Mouse (Mus musculus): ENCODE data around the gene Tead4. TPM values are rescaled to one million over a fixed set of nuclear protein-coding genes. Genes with fewer than 3 reads are reported as not detected.
"Not testable (repeated sequence)": the region's sequence is repeated elsewhere in the genome, so short reads cannot be mapped to it uniquely, and the experiment has no call there.

Gene Tead4
- total RNA-seq, 1 experiment from 2014 or later, result not detected

- ATAC-seq (ENCODE audit: extremely low read depth, insufficient number of reproducible peaks, low FRiP score, poor library complexity, severe bottlenecking), result no peak
Observed at GRCm38 (mm10) chr6:128259252-128259651, 41.4 kb downstream of the Tead4 start.

DNA sequence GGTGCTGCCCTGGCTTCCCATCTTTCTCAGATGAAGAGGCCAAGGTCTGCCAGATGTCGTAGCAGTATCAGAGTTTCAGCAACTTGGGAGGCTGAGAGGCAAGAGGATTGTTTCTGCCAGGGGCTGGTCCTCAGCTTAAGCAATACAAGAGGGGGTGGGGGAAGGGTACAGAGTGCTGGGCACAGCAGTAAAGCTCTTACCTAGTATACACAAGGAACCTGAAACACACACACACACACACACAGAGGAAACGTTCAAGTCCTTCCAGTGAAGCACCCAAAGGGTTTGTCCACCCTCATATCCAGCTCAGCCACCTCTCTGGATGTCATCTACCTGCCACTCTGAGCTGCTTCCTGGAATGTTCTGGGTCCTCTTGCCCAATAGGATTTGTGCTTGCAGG is 44.7 kb downstream of the Tead4 start:
- no peak for ATAC-seq (ENCODE audit: extremely low read depth, insufficient number of reproducible peaks, low FRiP score, poor library complexity, severe bottlenecking)

DNA sequence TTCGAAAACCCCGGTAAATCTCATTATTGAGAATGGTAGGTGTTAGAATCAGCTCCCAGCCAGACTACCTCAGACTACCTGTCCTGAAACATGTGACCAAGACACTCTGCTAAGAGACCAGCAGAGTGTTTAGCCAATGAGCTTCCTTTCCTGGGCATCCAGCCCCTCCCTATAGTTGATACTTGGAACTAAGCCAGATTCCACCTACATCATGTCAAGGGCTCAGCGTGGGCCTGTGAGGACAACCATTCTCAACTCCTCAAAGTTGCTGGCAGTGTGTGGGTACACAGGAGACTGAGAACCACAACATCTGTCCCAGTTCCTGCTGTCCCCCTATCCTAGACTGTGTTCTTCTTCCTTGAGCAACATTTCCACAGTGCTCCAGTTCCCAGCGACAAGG is 45.3 kb downstream of the Tead4 start:
- ATAC-seq (ENCODE audit: extremely low read depth, insufficient number of reproducible peaks, low FRiP score, poor library complexity, severe bottlenecking), result no peak

DNA sequence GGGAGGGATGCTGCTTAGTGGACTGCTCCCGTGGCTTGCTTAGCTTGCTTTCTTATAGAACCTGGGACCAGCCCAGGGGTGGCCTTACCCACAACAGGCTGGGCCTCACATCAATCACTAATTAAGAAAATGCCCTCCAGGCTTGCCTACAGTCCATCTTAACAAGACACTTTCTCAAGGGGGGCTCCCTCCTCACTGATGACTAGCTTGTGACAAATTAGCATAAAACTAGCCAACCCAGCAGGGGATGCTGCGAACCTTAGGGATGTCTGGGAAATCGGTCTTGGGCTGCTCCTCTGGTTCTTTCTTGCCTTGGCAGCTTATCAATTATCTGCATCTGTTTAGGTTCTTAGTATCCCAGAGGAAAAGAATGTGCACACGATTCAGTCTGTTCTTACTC is 46.1 kb downstream of the Tead4 start:
- no peak for ATAC-seq (ENCODE audit: extremely low read depth, insufficient number of reproducible peaks, low FRiP score, poor library complexity, severe bottlenecking)

- ATAC-seq (ENCODE audit: extremely low read depth, insufficient number of reproducible peaks, low FRiP score, poor library complexity, severe bottlenecking), result no peak
Observed at GRCm38 (mm10) chr6:128253111-128253510, 47.5 kb downstream of the Tead4 start.

DNA sequence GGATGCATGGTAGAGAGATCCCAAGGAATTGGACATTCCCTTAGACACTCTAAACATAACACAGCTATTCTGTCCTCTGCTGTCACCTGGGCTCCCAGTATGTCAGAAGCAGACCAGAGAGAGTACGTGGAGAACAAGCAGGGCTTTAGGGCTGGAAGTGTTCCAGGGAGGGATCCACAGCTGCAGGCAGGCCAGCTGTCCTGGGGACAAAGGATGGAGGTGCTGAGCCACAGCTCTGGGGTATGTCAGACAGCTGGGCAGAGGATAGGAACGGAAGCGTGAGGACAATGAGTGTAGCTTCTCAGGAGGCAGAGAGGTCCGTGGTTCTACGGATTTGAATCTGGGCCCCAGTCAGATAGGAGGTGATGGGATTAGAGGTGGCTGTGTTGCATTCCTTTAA is 50.0 kb downstream of the Tead4 start:
- no peak for ATAC-seq (ENCODE audit: extremely low read depth, insufficient number of reproducible peaks, low FRiP score, poor library complexity, severe bottlenecking)

DNA sequence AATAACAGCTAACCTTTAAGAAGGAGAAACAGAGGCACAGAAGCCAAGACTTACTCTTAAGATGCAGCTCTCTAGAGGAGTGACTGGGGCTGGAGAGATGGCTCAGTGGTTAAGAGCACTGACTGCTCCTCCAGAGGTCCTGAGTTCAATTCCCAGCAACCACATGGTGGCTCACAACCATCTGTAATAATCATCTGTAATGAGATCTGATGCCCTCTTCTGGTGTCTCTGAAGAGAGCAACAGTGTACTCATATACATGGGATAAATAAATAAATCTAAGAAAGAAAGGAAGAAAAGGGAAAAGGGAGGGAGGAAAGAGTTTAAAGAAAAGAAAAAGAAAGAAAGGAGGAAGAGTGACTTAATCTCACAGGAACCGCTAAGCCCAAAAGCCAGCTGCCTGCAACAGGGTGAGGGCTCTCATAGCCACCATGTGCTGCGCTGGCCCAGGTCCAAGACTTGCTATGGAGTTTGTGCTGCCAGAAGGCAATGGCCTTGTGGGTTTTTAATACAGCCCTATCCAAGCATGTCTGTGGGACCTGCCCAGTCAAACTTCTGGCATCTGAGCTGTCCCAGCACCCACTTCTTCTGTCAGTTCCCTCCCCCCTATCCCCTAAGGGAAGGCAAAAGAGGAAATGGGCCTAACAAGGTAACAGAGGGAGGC is 63.4 kb downstream of the Tead4 start:
- ATAC-seq (ENCODE audit: extremely low read depth, insufficient number of reproducible peaks, low FRiP score, poor library complexity, severe bottlenecking), result no peak

DNA sequence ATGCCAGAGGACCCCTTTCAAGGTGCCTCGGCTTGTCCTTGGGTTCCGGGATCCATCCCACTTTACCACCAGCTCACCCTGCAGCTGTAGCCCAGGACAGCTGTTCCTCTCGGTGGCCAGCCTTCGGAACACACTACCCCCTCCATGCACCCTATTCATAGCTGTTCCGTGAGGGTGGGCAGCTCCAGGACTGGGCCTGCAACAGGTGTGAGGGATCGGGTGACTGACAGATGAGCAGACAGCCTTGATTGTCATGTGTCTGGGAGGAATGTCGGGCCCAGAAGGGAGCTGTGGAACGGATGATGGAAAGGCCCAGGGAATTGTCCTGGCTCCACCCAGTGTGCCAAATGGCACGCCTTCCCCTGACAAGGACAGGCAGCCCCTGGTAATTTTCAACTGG is 64.0 kb downstream of the Tead4 start:
- ATAC-seq (ENCODE audit: extremely low read depth, insufficient number of reproducible peaks, low FRiP score, poor library complexity, severe bottlenecking), result no peak

DNA sequence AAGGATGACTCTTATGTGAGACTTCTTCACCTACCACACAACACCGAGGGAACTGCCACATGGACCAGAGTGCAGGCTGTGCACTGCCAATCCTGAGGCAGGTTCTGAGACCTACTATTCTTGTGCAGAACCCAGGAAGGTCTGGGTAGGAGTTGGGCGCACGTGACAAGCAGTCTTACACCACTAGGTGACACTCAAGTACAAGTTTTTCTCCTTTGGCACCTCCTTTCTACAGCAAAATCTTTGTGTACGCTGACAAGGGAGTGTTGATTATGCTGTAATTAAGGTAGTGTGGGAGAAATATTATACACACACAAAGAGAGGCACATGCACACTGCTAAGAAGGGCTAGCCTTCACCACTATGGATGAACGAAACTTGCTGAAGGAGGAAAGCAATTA is 66.4 kb downstream of the Tead4 start:
- ATAC-seq (ENCODE audit: extremely low read depth, insufficient number of reproducible peaks, low FRiP score, poor library complexity, severe bottlenecking), result no peak

DNA sequence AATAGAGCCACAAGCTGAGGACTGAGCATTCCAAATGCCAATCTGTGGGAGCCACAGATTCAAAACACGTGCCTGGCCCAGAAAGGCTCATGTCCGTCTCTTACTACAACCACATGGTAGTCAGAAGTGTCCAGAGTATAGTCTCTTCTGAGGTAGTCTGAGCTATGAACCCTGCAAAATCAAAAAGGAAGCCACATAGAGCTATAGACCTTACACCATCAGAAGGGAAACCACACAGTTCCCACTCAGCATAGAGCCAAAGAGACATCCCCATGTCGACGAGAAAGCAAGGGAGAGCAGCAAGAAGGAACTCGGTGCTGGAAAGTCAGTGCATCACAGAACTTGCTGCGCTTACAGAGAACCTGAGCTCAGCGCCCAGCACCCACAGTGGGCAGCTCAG is 68.4 kb downstream of the Tead4 start:
- no peak for ATAC-seq (ENCODE audit: extremely low read depth, insufficient number of reproducible peaks, low FRiP score, poor library complexity, severe bottlenecking)

DNA sequence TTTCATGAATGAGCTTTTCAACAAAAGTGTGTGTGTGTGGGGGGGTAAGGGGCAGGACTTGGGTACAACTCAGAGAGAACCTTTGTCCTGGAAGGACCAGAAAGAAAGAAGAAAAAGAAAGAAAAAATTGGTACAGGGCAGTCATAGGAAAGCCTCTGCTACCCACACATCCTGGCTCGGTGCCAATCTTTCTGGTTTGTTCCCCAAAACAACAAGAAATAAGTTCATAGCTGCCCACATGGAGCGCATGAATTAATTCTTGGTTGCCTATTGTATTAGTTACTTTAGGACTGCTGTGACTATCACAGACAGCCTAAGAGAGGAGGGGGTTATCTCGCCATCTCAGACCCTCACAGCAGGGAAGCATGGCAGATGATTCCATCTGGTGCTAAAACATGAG is 68.9 kb downstream of the Tead4 start:
- ATAC-seq (ENCODE audit: extremely low read depth, insufficient number of reproducible peaks, low FRiP score, poor library complexity, severe bottlenecking), result no peak

DNA sequence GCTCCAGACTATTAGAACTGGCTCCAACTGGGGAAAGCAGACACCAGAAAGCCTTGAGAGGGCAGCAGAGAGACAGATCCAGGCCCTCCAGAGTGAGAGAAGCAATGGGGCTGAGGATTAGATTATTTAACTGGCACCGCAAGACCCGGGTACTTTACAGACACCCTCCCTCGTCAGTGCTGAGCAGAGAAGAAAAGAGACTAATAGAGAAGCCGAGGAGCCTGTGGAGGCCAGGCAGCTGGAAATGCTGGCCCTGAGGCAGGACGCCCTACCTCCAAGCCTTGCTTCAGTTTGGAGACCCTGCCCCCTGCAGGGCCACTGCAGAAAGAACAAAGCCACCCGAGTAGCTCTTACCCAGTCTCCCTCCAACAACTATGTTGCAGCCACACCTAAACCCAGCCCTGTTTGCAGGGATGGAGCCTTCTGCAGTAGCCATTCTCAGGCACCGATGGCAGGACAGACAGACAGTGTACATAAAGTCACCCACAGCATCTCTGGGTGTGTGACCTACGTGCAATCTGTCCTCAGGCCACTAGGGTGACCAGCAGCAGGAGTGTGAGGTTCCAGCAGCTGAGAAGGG is 73.1 kb downstream of the Tead4 start:
- no peak for ATAC-seq (ENCODE audit: extremely low read depth, insufficient number of reproducible peaks, low FRiP score, poor library complexity, severe bottlenecking)

GRCm38 (mm10) chr6:128226941-128227340 is 73.7 kb downstream of the Tead4 start:
- no peak for ATAC-seq (ENCODE audit: extremely low read depth, insufficient number of reproducible peaks, low FRiP score, poor library complexity, severe bottlenecking)

DNA sequence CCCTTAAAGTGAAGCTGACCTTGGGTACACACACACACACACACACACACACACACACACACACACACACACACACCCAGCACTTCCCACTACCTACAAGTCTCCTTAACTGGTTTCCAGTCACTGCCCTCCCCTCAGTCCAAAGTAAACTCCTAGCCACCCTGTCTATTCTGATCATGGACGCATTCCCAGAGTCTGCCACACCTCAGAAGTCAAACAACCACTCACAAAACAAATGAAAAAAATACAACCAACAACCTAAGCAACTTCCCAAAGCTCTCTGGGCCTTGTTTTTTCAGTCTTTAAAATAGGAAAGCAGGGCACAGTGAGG is 74.8 kb downstream of the Tead4 start:
- no peak for ATAC-seq (ENCODE audit: extremely low read depth, insufficient number of reproducible peaks, low FRiP score, poor library complexity, severe bottlenecking)

GRCm38 (mm10) chr6:128225009-128225845 is 75.4 kb downstream of the Tead4 start:
- no peak for ATAC-seq (ENCODE audit: extremely low read depth, insufficient number of reproducible peaks, low FRiP score, poor library complexity, severe bottlenecking)

DNA sequence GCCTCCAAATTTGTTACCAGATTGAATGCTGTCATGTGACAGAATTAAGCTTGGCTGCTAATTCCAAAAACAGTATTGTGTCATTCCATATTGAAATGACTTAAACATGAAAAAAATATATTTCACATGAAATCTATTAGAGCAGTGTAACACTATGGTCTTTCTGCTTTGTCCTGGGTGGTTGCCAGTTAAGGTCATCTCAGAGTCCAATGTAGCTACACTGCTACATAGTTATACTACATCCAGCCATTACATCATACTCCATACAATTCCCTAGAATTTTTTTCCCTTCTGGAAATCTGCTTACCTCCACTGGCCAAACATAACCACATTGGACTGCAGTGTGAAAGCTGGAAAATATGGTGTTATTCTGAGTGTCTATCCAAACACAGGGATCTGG is 77.5 kb downstream of the Tead4 start:
- no peak for ATAC-seq (ENCODE audit: extremely low read depth, insufficient number of reproducible peaks, low FRiP score, poor library complexity, severe bottlenecking)

DNA sequence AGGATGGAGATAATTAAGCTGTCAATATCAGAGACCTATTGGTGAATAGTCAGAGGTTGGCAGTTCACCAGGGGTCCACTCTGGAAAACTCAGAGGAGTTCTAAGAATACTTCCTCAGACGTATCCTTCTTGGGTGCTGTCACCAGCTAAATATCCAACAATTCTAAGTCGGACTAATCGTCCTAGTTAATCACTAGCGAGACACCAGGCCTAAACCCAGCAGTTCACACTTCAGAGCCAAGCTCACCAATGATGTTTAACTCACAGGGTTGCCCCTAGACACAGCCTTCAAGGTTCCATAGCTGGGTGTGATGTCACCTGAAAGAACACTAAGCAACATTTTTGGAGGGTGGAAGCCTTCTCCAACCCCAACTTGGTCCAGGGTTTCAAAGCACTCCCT is 85.6 kb downstream of the Tead4 start:
- not testable (repeated sequence) for ATAC-seq (ENCODE audit: extremely low read depth, insufficient number of reproducible peaks, low FRiP score, poor library complexity, severe bottlenecking)

- not testable (repeated sequence) for ATAC-seq (ENCODE audit: extremely low read depth, insufficient number of reproducible peaks, low FRiP score, poor library complexity, severe bottlenecking)
Observed at GRCm38 (mm10) chr6:128209199-128209598, 91.4 kb downstream of the Tead4 start.

DNA sequence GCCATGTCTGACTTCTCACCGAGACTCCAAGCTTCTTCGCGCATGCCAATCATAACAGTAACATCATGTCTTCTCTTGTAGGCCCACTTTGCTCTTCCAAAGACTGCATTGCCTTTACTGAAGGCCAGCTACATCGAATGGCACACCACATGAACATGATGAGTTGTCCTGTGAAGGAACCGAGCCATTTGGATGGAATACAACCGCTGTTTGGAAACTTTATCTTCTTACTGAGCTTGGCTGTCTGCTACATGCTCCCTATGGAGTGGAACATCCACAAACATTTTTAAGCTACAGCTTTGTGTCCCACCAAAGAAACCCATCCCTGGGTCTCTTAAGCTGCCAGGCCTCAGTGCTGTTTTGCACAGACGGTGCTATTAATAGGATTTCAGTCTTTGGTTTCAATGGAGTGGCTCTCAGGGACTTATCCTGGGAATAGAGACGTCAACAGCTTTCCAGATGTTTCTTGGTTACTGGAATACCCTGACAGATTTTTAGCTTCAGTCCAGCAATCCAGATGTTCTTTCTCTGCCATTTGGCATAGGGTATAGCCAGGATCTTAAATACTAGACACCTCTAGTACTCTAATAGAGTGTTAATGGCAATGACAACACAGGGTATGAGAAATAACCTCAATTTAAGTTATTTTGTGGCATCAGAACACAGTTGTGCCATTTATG is 92.0 kb downstream of the Tead4 start:
- ATAC-seq (ENCODE audit: extremely low read depth, insufficient number of reproducible peaks, low FRiP score, poor library complexity, severe bottlenecking), result no peak

DNA sequence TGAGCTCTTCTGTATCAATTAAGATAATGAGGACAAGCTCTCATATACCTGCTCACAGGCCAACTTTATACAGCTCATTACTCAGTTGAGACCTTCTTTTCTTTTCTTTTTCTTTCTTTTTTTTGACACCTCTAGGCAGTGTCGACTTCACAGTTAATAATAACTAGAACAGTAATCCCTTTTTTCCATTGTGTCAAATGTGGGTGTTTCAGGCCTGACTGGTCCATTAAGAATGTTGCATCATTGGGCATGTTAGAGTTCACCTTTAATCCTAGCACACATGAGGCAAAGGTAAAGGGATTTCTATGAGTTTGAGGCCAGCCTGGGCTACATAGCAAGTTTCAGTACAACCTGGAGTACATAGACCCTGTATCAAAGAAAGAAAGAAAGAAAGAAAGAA is 97.1 kb downstream of the Tead4 start:
- ATAC-seq (ENCODE audit: extremely low read depth, insufficient number of reproducible peaks, low FRiP score, poor library complexity, severe bottlenecking), result no peak

Data from neutrophil, adult 5-6 weeks (primary cell).